Mouse (Mus musculus) MEL-GATA-1-ER (cell line): ENCODE results near the gene Gm17660.

Experiments
- DNase-seq: peaks from one replicate; pipeline ENCODE4 v3.0.0-alpha.2; 2012; ENCODE audit warnings: low read depth; ENCODE audit errors: extremely low read depth

The Gm17660 gene

DNA sequence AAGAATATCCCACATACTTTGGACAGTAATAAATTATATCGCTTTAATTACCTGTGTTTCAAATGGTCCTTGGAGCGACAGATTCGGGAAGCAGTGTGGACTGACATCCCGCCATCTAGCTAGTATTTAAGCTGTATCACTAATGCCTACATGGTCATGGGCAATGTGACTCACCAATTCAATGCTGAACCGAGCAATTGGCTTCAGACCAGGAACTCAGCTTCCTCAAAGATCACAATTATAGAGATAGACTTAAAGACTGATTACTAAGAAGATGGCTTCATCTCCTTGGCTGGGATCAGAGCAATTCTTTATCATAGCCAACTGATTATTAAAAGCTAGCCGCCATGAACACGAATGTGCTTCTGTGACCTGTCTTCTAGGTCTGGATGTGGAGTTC is at the start of gene Gm17660:
Gm17660 (minus strand) TSS at position 101 of the 400 bp plus-strand sequence.
- DNase-seq: no peak

DNA sequence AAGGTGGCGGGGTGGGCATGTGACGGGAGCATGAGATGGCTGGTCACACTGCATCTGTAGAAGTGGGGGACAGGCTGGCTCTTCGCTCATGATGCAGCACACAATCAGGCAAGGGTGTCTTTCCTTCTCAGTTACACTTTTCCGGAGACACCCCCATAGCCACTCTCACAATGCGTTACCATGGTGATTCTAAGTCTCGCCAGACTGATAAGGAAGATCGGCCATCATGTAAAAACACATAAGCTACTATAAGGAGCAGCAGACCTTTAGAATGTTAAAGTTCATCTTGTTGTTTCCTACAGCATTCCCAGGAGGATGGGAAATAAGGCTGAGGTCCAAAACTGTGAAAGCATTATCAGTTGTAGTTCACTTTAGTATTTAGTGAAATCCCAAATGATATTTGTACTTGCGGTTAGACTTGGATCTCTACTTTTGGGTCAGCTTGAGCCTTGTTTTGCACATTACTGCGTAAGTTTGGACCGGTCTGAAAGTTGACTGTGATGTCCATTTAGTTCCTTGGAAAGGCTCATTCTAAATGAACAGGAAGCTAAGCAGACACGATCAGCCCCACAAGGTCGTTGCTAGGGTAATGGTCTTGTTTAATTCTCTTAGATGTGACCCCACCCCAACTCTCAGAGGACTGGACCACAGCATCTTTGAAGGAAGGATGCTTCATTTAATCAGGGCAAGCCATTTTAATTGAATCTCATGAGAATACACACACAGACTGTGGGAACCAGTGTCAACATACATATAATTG is 49.3 kb upstream of the Gm17660 start:
- no peak for DNase-seq

DNA sequence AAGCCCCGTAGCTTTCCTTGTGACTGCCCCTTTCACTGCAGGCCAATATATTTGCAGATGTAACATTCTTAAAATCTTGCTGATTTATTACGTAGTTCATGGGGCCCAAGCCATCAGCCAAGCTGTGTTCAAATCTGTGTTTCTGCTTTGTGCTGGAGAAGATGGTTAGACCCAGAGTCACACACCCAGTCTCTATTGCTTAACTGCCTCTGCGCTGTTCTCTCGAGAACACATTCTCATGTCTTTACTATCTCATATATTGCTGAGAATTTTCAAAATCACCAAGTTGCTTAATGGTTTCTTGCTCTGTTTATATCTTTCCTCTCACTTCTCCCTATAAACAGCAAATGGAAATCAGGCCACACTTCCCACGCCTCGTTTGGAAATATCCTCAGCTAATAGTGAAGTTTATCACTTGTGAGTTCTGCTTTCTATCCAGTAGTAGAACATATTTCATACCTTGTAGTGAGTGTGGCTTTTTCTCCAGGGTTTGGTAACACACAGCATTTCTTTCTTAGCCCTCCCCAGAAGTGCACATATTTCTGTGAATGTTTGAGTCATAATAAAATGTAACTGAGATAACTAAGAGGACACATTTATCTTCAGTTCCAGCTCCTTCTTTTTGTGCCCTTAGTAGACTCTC is 46.7 kb upstream of the Gm17660 start:
- no peak for DNase-seq

DNA sequence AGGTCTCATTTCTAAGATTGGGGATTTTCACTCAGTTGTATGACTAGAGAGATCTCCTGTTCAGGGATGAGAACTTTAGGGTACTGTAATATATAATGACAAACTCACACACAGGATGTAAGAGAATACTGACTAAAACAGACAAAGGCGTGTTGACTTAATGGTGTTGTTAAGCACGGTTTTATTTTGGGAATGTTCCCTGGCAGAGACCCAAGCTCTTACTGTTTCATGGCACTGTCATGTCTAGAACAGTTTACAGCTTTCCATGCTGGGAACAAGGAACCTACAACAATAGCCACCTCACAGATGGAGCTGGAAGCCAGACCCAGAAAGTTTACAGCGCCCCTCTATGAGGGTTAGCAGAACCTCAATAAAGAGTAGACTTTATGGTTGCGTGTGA is 38.5 kb upstream of the Gm17660 start:
- no peak for DNase-seq

DNA sequence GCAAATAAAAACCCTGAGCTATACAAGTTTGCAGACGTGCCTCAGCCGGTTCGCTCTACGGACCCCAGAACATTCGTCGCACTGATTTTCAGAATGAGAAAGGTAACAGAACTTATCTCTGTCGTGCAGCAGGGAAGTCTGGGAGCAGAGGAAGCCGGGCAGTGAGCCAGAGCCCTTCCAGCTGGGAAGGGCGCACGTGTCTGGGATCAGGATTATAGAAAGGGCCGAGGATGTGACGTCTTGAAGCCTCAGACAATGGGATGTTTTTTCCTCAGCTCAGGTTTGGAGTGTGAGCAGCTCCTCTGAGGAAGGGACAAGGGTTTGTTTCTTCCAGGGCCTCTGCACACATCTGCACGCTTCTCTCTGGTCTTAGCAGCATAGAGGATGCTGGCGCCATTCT is 37.7 kb upstream of the Gm17660 start:
- no peak for DNase-seq

DNA sequence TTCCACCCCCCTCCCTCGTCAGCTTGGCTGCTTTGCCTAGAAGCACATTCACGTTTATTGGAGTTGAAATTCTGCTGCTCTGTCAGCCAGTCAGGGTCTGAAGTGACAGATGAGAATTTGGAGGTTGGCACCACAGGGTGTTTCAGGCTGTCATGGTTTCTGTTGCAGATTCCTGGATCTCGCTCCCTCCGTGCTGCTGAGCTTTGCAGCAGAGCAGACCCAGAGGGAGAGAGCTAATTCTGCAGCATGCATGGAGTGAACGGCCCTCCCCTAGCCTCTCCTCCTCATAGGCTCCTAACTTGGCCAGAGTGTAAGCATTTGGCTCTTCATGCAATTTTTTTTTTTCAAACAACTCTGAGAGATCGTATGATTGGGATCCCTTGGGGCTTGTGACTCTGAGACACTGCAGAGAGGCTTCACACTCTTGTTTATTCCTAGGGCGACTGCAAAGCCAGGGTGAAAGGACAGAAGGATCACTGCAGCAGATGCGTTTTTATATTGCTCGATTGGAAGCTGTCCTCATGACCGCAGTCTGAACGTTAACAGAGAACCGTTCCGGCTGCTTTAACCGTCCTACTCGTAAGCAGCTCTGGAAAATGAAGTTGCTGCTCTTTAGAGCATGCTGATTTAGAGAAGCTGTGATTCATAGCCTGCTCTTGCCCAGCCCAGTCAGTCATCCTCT is 36.2 kb upstream of the Gm17660 start, which contains the start of gene Sparcl1:
Sparcl1 (minus strand) TSS at position 243 of the 682 bp plus-strand sequence.
- DNase-seq: no peak

DNA sequence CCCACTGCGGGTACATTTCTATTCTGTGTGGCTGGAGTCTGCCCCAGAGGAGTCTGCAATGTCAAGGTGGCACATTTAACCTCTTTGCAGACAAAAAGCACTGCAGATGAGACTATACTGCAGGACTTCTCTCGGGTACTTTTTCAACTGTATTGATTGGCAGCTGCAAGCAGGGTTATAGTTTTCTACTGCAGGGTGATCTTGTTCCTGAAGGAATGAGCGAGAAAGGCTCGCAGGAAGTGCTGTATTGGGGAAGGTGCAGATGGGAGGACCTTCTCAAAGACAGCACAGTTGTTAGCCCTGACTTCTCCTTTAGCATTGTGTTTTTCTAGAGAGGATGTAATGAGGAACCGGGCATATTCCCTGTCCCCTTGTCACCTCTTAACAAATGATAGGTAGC is 35.1 kb upstream of the Gm17660 start:
- DNase-seq: no peak

DNA sequence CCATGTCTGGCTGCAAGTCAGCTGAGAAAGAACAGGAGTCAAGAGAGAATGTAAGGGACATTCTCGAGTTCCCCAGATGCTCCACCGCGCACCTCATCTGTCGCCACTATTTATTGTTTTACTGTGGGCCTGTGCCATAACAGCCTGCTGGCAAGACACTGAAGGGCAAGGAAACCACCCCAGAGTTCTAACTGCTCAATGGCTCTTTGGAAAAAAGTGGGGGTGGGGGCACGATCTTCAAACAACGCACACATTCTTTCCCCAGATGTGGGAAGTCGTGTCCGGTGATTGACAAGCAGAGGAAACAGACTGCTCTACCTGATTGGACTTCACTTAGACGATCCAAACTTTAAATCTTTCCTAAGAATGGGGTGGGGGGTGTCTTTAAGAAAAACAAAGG is 34.6 kb upstream of the Gm17660 start:
- DNase-seq: no peak

DNA sequence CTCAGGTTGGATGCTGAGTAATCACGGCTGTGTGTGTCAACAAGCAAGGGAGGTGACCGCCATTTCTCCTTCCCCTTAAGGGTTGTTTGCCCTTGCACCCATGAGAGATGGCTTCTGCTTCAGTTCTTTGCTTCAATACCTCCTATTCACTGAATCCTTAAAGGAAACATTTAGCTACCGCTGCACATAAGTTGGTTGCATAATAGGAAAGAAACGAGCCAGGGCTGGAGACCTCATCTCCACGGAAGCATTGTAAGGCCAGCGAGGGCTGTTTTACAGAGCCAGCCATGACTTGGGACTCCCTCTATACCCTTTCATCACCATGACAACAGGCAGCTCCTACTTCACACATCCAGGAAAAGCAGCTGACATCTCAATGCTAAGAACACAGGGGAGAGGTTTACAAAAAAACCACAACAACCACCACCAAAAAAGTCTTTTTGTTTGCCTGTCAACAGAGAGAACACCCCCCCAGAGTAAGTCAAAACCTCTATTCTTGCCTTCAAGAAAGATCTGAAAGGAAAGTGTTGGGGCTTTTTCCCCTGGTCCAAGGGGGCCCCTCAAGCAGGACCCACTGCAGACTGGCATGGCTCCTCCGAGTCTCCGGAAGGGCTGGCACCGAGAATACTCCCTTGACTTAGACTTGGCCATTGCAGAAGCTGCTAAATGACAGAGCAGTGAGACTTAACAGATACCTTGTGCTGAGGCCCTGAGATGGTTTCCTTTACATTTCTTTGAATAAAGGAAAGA is 32.9 kb upstream of the Gm17660 start:
- DNase-seq: no peak

DNA sequence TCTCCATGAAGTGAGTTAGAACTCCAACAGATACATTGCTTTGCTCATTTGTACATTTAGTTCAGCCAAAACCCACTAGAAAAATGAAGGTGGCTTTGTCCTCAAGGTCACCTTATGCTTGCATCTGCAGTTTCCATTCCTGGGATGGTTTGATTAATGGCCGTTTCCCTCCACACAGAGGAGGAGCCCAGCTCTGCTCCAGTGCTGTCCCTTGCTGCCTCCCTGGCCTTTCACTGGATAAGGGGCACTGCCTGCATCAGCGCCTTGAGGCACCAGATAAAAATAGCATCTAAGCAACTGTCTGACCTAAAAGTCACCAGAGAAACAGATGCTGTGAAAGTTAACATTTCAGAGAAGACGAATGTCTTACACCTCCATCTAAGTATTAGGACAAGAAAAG is 32.1 kb upstream of the Gm17660 start:
- DNase-seq: no peak

DNA sequence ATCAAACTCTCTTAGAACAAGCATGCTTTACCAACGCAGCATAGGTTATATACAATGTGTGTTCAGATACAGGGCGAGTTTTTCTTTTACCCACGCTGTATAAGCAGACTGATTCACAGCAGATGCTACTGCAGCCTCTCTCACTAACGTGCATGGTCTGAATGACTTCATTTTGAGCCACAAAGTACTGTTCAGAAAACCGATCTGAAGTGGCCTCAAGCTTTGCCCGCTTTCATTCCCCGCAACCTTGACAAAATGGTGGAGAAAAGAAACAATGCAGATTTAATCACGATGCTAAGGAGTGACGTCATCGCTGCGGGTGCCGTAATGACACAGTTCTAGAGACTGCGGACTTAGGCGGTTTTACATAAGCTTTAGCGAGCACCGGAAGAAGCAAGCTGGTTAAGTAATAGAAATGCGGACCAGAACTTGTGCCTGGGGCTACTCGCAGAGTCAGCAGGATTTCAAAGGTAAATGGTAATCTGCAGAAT is 31.5 kb upstream of the Gm17660 start:
- DNase-seq: no peak

DNA sequence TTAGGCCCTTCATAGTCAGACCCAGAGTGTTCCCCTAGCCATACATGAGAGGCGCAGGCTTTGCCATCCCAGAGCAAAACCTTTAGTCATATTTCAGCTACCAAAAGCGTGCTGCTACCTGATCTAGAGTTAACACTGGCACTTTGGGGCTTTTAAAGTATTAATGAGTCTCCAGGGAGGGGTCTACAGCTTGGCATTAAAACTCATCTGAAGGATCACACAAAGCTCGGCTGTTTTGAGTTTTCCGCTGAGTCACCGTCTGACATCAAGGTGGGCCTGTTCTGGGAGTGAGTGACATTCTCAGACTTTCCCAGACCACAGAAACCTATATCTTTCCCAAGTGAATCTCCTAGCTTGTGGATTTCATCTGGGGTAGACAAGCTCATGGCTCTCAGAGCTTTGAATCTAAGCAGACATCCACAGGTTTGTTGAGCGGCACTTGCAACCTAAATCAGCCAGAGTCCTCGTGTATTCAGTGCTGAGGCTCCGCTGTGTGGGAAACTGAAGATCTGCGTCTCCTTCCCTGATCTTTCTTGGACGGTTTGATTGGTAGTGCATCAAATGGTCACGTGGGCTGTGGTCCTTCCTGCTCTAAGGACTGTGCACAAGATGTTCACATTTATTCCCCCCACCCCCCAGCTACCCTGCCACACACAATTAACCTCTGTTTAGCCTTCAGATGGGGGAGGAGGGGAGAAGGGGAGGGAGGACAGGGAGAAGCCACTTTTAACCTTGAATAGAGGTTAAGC is 30.9 kb upstream of the Gm17660 start:
- no peak for DNase-seq

DNA sequence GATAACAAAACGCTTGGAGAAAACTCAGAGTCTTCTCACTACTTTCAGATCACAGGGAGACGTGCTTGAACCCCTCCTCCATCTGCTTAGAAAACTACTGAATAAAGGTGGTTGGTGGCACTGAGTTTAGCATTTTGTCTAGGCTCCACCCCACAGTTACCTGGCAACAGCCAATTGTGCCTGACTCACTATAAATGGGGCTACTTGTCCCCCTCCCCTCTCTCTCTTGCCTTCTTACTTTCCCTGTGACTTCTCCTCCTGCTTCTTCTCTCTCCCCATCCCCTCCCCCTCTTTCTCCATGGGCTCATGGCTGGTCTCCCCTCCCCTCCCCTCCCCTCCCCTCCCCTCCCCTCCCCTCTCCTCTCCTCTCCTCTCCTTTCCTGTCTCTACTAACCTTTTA is 26.7 kb upstream of the Gm17660 start:
- no peak for DNase-seq

DNA sequence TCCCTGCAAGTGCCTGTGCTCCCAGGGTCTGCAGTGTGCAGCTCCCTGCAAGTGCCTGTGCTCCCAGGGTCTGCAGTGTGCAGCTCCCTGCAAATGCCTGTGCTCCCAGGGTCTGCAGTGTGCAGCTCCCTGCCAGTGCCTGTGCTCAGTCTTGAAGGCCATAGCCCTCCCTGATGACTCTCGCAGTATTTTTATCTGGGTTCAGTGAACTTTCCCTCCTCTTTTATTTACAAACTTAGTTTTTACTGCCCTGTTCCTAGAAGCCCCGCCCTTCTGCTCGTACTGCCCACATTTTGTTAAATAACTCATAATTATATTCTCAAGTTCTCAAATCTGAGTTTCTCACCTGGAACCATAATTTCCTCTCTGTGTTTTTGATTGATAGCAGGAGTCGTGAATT is 25.8 kb upstream of the Gm17660 start:
- no peak for DNase-seq

DNA sequence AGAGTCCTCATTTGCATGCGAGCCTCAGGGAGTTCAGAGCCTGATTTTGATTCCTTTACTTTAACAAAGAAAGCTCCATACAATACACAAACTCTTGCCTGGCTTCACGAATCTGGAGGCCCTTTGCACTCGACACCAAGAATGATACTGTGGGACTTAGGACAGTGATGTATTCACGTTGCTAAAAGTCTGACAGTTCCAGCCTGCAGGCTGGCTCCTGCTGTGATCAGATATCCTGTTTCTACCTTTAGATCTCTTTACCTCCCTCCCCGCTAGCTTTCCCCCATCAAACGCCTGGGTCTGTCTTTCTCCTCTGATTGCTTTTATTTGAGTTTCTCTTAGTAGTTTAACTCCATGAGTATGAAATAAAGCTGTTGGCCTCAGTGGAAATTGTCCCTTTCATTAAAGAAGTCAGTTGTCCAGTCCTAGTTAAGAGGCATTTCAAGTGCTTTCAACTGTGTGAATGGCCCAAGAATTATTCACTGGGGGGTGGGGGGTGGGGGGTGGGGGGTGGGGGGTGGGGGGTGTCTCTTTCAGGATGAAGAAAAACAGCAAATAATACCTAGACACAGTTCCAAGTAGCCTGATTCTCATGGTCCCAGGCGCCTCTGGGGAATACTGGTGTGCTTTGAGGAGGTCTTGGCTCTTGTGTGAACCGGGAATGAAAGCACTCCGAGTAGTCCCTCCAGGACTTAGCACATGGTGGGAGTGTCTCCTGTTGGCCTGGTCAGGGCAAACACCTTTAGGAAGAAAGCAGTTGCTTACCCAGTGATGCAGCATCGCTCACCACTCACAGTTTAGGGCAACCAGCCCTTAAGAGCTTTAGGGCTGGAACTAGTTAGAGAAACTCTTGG is 24.5 kb upstream of the Gm17660 start:
- DNase-seq: no peak

DNA sequence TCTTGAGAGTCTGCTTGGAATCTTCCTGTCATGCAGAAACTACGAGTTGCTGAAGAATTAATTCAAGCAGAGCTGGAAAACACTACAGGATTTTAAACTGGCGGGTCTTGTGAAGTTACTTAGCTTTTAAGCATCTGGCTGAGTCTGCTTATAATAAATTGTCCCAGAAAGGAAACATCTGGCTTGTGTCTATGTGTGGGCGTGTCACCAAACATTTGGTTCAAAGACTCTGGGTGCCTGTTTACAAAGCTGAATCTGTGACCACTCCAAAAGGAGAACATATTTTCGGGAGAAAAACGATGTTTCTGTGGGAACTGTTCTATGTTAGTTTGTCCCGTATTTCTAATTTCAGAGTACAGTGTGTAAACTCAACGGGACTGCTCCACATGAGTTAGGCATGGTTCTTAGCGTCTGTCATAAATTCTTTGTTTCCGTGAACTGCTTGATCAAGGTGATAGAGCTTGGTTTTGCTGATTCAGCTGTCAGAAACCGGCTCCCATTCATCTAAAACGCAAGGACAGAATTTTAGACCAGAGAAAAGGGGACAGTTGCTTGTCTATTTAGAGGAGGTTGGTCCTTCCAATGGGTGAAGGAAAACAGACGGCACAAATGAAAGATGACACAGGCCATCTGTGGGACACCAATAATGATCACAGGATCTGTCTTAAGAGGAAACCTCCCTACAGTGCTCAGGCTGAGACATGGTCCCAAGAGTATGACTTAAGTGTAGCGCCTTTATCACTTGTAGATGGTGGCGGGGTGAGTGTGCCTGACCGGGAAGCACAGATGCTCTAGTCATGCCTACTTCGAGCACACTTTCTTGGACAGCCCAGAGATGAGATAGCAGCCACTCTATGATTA is 18.9 kb upstream of the Gm17660 start:
- no peak for DNase-seq

DNA sequence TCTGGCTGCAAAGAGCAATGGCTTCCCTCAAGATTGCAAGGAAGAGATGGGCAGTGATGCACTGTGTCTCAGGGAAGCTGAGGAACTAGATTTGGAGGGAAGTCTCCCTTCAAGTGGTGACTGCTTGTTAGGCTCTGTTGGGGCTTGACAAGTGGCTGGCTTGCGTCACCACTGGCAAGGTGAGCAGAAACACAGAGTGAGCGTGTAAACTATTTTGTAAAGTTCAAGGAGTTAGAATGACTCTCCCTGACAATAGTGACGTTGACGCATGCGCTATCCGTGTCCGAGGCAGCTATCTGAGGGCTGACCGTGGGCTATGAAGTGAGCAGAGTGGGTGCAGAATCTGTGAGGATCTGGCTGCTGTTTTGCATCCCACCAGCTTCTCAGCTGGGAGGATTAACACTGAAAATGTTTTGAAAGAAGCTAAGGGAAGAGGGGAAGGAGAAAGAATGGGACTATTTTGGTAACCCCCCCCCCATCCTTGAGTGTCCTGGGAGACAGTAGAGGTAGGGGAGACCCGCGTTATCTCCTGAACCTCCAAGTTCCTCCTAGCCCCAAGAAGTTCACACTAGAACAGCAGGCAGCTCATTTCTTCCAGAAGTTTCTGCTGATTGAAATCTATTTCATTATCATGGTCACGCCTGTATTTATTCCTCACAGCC is 18.1 kb upstream of the Gm17660 start:
- DNase-seq: no peak

DNA sequence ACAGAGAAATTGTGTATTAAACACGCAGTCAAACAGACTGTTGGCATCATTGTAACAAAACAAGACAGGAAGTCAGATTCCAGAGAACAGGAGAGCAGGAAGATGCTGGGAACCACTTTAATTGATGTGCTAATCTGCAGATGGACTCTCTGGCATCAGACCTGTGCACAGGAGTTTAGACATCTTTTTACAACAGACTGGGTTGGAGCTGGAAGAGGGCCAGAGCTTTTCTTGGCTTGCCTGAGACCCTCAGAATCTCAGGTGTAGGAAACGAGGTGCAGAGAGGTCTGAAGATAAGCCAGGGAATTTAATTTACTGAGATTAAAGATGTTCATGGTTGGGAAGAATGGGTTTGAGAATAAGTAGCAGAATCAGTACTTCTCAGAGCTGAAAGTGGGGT is 12.3 kb upstream of the Gm17660 start:
- no peak for DNase-seq

DNA sequence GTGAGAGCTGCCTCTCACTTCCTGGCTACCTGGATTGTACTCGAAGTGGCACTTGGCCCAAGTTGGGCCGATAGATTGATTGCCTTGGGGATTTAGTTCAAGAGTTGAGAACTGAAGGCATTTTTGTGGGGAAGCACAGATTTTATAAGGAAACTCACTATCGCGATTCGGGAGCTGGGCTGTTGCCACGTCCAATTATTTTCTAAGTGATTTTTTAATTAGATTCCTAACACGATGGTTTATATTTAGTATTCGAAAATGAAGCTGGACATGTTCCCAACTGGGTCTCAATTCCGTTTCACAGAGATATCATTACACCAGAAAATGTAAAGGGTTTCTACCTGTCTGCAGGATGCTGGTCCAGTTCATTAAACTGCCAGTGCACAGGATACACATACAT is 8.0 kb upstream of the Gm17660 start:
- DNase-seq: no peak
